Mouse (Mus musculus) C2C12 (cell line): ENCODE measurements around the gene Pkmyt1.

Experiments
- CEBPB ChIP-seq: IDR thresholded peaks from one replicate; pipeline ENCODE4 v1.6.1; 2011; ENCODE audit warnings: low read depth, mild to moderate bottlenecking, control low read depth, moderate library complexity
- CTCF ChIP-seq: IDR thresholded peaks from one replicate; pipeline ENCODE4 v1.5.1; 2011; ENCODE audit not compliant: control insufficient read depth, insufficient read depth, insufficient read length

DNA sequence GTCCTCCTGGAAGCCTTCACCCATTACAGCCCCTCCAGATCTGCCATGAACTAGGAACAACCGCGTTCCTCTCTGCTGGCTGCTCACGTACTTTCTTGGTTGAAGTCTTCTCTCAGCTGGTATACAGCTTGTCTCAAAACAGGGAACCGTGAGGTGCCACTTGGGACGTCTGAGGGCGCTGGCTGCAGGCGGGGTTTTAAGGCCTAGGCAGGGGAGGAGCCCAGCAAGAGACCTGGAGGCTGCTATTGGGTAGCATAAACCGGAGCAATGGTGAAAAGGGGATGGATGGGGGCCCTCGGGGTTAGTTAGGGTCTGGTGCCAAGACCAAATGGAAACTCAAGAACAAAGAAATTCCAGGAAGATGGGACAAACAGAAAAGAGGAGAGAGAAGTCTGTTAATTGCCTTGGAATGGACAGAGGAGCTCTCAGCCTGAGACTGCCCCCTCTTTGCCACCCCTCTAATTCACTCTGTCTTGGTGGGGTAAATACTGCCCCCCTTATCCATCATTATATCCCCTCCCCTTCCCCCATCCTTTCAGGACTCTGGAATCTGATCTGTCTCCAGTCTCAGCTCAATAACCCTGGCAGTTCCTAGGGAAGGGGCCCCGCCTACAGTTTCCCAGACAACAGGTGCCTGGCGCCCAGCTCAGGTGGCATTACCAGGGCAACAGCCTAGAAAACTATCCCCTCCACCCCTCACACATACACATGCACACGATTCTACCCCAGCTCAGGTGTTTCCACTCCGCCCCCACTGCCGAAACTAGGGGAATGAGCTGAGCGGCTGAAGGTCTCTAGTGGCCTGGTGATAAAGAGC, 42.1 kb upstream of the Pkmyt1 start, which contains the start of gene Cldn9:
- TF ChIP-seq CTCF (no peak), CEBPB (no peak)
